Mouse (Mus musculus) limb, embryonic 11.5 days (tissue): ENCODE results near the gene Exoc6b. TPM values are rescaled to one million over a fixed set of nuclear protein-coding genes. Genes with fewer than 3 reads are reported as not detected.
A peak's percentile ranks its signal among the peaks of the same experiment; 100 is the strongest.

ENCODE experiments used
- ATAC-seq: fragments of 200-750 bp; cut with Nextera tagmentation; 2 replicates; pipeline ENCODE4 v1.8.0; 2017; ENCODE audit warnings: low read depth; ENCODE audit not compliant: insufficient number of reproducible peaks, low FRiP score, low TSS enrichment
- DNase-seq: peaks from one replicate; pipeline ENCODE4 v3.0.0-alpha.2; 2015; ENCODE audit warnings: low spot score
- H3K27ac ChIP-seq: fragments of 300-500 bp; sonication (generic); replicated peaks from 2 replicates; pipeline ENCODE4 v1.5.1; 2014; ENCODE audit warnings: low read depth, mild to moderate bottlenecking, low read length
- H3K27me3 ChIP-seq: fragments of 300-500 bp; sonication (generic); 2 replicates; pipeline ENCODE4 v1.6.1; 2014; ENCODE audit warnings: mild to moderate bottlenecking, low read length, mixed read lengths; ENCODE audit not compliant: control insufficient read depth, insufficient read depth
- H3K36me3 ChIP-seq: fragments of 300-500 bp; sonication (generic); 2 replicates; pipeline ENCODE4 v1.6.1; 2014; ENCODE audit warnings: mild to moderate bottlenecking, low read length, moderate library complexity, mixed read lengths; ENCODE audit not compliant: control insufficient read depth, insufficient read depth
- H3K4me1 ChIP-seq: fragments of 300-500 bp; sonication (generic); 2 replicates; pipeline ENCODE4 v1.6.1; 2014; ENCODE audit warnings: low read length, mixed read lengths; ENCODE audit not compliant: control insufficient read depth, insufficient read depth
- H3K4me2 ChIP-seq: fragments of 300-500 bp; sonication (generic); 2 replicates; pipeline ENCODE4 v1.6.1; 2014; ENCODE audit warnings: low read depth, mild to moderate bottlenecking, moderate library complexity; ENCODE audit not compliant: severe bottlenecking
- H3K4me3 ChIP-seq: fragments of 300-500 bp; sonication (generic); 2 replicates; pipeline ENCODE4 v1.5.1; 2014; ENCODE audit warnings: low read depth, low read length
- H3K9ac ChIP-seq: fragments of 300-500 bp; sonication (generic); 2 replicates; pipeline ENCODE4 v1.6.1; 2014; ENCODE audit warnings: mild to moderate bottlenecking, low read length
- H3K9me3 ChIP-seq: fragments of 300-500 bp; sonication (generic); 2 replicates; pipeline ENCODE4 v1.6.1; 2016; ENCODE audit warnings: low read length; ENCODE audit not compliant: control insufficient read depth
- WGBS: fragments of 180-500 bp; shearing (Covaris S2); extraction: QIAGEN DNeasy Blood & Tissue Kit; methylation state at CpG from one replicate; pipeline ENCODE4 v1.1.7; 2014; 5-methylcytosine and 5-hydroxymethylcytosine counted together
- polyA plus RNA-seq: library from polyadenylated mRNA; unstranded; fragments of >200 nt; fragmentation: Nextera tagmentation; extraction: Ambion mirVana; gene quantifications from 2 replicates; pipeline ENCODE4 v1.2.1, GENCODE M21; 2014

Gene Exoc6b
- polyA plus RNA-seq, 1 experiment from 2014 or later: 30.5 TPM

DNA sequence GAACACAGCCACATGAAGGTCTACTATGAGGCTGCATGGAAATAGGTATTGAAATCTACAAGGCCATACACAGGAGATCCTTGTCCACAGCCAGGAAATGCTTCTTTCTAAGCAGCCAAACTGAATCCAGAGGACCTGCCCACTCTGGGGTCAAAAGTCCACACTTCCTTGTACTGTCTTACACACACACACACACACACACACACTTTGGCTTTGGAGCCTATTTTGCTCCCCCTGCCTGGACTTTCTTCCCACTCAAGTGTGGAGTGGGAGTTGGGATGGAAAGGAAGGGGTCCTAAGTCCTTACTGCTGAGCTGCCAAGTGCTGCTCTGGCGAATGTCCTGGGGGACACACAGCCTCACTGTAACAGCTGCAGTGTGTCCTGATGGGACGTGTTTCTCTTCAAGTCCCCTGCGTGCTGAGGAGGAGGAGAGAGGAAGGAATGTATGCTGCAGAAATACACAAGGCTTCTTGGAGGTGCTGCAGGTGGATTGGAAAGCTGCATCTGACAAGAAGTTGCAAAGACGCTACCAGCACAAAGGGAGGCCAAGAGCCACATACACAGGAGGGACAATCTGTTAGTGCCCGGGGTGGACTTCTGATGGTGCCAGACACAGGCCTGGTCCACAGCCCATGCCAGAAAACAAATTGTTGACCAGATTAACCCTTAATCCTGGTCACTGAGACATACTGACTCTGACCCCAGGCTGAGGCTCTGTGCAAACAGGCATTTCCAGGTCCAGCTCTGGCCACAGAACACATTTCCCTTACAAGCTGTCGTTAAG, 478.2 kb downstream of the Exoc6b start:
- 50% methylated on average over 6 of the region's 6 CpGs for WGBS
- Histone ChIP-seq H3K4me1 (peaks cover 9% of the 10 kb centered on the region; the same call in 1 of the 2 replicates), H3K9ac (no peak overlapping the region), H3K27me3 (no peaks in the 10 kb centered on the region), H3K4me2 (no peak overlapping the region), H3K9me3 (no peaks in the 10 kb centered on the region), H3K4me3 (no peak overlapping the region), H3K36me3 (no peaks in the 10 kb centered on the region), H3K27ac (no peak overlapping the region)
- DNase-seq (peak; percentile 20), ATAC-seq (no peak)

DNA sequence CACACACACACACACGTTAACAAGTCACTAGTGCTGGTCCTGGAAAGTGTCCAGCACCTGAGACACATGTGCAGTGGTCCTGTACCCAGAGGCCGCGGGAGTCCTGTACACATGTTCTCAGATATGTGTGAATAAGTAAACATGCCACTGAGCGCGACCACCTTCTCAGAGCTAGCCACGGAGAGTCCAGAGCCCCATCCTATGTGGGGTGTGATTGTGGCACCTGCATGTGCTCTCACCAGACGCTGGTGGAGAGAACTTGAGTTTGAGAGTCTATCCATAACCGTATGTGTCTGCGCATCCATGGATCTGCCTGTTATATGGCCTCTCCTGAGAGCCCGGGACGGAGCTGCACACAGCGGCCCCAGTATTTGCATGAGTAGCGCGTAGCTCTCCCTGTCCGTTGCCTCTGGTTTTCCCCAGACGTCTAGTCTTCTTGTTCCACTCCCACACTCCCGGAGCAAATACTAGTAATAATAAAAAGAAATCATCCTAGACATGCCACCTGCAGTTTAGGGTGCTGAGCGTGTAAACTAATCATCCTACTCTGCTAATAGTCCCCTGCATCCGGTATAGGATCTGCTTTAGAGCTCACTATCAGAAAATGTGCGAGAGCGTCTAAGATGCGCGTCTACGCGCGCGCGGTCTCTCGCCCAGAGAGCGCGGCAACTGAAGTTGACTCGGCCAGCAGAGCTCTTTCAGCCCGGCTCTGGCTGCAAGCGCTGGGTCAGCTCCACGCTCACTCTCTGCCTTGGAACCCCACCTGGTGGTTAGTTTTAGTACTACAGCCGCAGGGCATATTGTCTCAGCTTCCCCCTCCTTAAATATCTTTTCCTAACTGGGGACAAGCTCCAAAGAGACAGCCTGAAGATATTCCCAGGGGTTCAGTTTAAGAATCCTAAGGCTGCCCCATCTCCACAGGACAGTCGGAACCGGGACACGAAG, 479.3 kb downstream of the Exoc6b start:
- H3K4me2 ChIP-seq: peak overlapping the region; percentile 86
- H3K9me3 ChIP-seq: no peaks in the 10 kb centered on the region
- 3% methylated on average over 39 of the region's 39 CpGs for WGBS
- H3K36me3 ChIP-seq: no peaks in the 10 kb centered on the region
- DNase-seq (peak; percentile 96), ATAC-seq (peak; percentile 56; the same call in 1 of the 2 replicates)
- peaks cover 9% of the 10 kb centered on the region; the same call in 1 of the 2 replicates for H3K4me1 ChIP-seq
- peak overlapping the region; percentile 82 for H3K4me3 ChIP-seq
- H3K9ac ChIP-seq: no peak overlapping the region
- H3K27me3 ChIP-seq: peaks cover 2% of the 10 kb centered on the region; the same call in 1 of the 2 replicates
- H3K27ac ChIP-seq: no peak overlapping the region

DNA sequence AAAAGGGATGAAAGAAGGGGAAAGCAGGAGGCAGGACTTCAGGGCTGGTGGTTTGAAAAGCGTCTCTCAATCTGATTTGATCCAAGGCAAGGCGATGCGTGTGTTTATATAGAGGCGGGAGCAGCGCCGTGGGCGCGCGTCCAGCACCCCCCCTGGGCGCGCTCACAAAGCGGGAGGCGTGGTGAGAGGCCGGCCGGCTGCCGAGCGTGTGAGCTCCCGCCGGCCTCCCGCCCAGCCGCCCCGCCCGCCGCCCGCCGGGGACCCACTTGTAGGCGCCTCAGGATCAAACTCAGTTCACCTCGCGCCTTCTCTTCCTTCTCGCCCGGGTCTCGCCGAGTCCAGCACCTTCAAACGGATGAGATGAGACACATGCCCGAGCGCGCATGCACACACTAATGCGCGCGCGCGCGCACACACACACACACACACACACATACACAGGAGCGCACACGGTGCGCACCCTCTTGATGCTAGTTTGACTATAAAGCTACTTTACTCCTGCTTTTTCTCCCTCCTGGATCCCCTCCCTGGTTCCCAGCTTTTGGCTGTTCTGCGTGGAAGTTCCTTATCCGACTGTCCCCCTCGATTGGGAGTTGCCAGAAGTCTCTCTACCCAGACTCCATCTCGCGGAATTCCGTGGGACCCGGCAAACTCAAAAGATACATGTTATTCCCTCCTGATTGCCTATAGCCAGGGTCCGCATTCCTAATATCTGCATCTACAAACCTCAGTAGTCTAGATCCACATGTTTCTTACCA, 480.2 kb downstream of the Exoc6b start:
- peaks cover 10% of the 10 kb centered on the region for H3K4me1 ChIP-seq
- peak; percentile 33; the same call in 1 of the 2 replicates for ATAC-seq
- peak overlapping the region; percentile 96 for H3K9ac ChIP-seq
- H3K36me3 ChIP-seq: no peaks in the 10 kb centered on the region
- H3K4me2 ChIP-seq: peak overlapping the region; percentile 86
- H3K4me3 ChIP-seq: peak overlapping the region; percentile 82
- no peaks in the 10 kb centered on the region for H3K9me3 ChIP-seq
- WGBS: 2% methylated on average over 49 of the region's 54 CpGs
- DNase-seq: peak; percentile 91
- H3K27me3 ChIP-seq: peaks cover 2% of the 10 kb centered on the region; the same call in 1 of the 2 replicates
- H3K27ac ChIP-seq: peak overlapping the region; percentile 97

DNA sequence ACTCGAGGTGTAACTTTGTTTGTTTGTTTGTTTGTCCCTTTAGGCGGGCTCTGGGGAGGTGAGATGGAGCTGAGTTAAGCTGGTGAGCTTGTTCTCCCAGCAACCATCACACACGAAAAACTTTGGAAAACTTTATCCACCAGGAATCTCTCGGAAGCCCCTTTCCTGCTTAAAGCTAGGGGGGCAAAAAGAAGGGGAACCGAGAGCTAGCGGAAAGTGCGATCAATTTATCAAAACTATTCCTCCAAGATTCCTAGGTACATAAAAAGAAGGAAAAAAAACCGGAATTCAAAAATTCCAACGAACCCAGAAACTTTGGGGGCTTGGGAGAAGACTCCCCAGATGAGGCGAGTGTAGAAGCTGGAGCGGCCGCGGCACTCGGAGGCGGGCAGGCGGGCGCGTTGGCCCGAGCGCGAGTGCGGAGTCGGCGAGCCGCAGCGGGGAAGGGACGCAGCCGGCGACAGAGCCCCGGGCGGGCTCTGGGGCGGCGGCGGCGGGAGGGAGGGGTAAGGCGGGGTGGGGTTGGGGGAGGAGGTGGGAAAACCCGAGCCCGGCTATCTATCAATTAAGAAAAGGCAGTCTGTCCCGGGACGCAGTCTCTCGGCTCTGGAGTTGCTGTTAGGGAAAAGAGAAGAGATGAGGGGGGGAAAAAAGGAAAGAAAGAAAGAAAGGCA, 481.0 kb downstream of the Exoc6b start:
- peaks cover 2% of the 10 kb centered on the region; the same call in 1 of the 2 replicates for H3K27me3 ChIP-seq
- no peaks in the 10 kb centered on the region for H3K9me3 ChIP-seq
- H3K4me3 ChIP-seq: peak overlapping the region; percentile 82
- no peaks in the 10 kb centered on the region for H3K36me3 ChIP-seq
- H3K4me1 ChIP-seq: peaks cover 17% of the 10 kb centered on the region
- ATAC-seq: no peak
- under 1% methylated on average over 41 of the region's 41 CpGs for WGBS
- peak overlapping the region; percentile 96 for H3K9ac ChIP-seq
- peak overlapping the region; percentile 86 for H3K4me2 ChIP-seq
- DNase-seq: peak; percentile 65
- peak overlapping the region; percentile 97 for H3K27ac ChIP-seq

DNA sequence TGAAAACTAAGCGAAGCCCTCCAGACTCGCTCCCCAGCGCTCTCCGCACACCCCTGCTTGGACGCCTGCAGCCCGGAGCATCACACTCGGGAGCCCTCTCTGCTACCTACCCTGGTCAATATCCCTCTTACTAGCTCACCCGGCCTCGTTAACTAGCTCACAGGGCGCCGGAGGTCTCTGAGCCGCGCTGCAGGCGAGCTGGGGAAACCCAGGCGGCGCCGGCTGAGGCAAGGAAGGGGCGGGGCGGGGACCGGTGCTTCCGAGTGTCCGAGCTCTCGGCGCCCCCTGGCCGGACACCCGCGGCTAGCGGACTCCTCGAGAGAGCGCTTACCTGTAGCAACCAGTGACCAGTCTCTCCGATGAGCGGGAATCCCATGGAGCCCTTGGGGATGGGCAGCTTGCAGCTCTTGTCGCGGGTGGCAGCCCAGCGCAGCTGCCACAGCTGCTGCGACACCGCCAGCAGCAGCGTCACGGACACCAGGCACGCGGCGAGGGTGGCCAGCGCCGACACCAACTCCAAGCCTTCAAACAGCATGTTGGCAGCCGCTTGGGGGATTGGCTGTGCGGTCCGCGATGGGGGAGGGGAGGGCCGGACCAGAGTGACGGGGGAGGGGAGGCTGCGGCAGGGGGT, 481.7 kb downstream of the Exoc6b start:
- Histone ChIP-seq H3K9me3 (no peaks in the 10 kb centered on the region), H3K4me2 (peak overlapping the region; percentile 86), H3K36me3 (no peaks in the 10 kb centered on the region; the same call in 1 of the 2 replicates), H3K9ac (peak overlapping the region; percentile 96), H3K27ac (peak overlapping the region; percentile 97), H3K4me1 (peaks cover 25% of the 10 kb centered on the region), H3K4me3 (peak overlapping the region; percentile 82), H3K27me3 (peaks cover 2% of the 10 kb centered on the region; the same call in 1 of the 2 replicates)
- ATAC-seq (no peak), DNase-seq (peak; percentile 79)
- WGBS: under 1% methylated on average over 51 of the region's 51 CpGs

DNA sequence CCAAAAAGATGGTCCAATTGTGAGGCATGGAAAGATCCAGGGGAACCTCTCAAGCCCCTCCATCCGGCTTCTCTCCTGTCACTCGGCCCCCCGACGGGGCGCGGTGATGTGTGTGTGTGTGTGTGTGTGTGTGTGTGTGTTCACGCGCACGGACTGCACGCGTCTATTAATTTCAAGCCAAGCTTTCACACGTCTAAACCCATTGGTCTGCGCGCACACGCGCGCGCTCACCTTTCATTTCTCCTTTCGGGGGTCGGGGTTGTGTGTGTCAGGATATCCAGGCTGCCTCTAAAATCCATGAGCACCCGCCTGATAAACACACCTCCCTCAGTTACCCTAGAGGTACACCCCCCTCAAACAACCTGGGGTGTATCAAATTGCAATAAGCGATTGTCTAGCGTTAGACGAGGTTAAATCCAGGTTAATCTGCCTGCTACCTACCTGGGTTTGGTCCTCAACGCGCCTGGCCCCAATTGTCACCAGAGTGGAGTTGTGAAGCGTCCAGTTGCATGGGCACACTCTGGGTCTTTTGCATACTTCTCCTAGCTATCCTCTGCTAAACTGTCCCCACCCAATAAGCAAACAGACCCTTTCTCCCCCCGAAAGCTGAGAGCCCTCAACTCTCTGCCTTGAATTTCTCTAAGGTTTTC, 482.6 kb downstream of the Exoc6b start:
- peak overlapping the region; percentile 96 for H3K9ac ChIP-seq

More for the DNA sequence above, 482.6 kb downstream of the Exoc6b start:
- peak overlapping the region; percentile 86 for H3K4me2 ChIP-seq
- H3K4me3 ChIP-seq: peak overlapping the region; percentile 82
- ATAC-seq (no peak), DNase-seq (peak; percentile 61)
- H3K4me1 ChIP-seq: peaks cover 32% of the 10 kb centered on the region
- H3K27me3 ChIP-seq: peaks cover 2% of the 10 kb centered on the region; the same call in 1 of the 2 replicates
- H3K9me3 ChIP-seq: no peaks in the 10 kb centered on the region
- peak overlapping the region; percentile 97 for H3K27ac ChIP-seq
- under 1% methylated on average over 28 of the region's 28 CpGs for WGBS
- peaks cover 2% of the 10 kb centered on the region for H3K36me3 ChIP-seq
